Mouse (Mus musculus): Measurements from ENCODE around the gene Polh. TPM values are rescaled to one million over a fixed set of nuclear protein-coding genes. Genes with fewer than 3 reads are reported as not detected.

Gene Polh
- total RNA-seq, 1 experiment = 11.8 TPM

DNA sequence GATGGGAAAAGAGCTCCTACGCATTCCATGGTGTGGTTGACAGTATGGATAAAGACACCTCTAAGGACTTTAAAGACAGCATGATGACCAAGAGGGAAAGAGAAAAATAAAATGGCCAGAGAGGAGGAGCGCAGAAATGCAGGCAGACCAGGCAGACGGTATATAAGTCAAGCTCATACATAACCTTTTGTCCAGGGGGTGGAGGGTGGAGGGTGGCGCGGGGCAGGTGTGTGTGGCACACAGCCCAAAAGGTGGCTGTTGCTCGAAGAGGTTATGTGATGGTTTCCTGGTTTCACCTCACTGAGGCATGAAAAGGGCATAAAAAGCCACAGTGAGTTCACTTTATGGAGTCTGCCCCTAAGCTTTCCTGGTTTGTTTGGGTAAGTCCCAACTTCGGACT is 39.9 kb downstream of the Polh start:
- no peak for TF ChIP-seq ZC3H11A (IDR thresholded peaks at IDR 0.05; ENCODE audit: borderline replicate concordance, low read depth, low read length)
- no peak for TF ChIP-seq ZNF384 (IDR thresholded peaks at IDR 0.05; ENCODE audit: low read depth, low read length)
- no peak for TF ChIP-seq MAFK (IDR thresholded peaks at IDR 0.05; ENCODE audit: insufficient read depth, low read depth, low read length)
- no peak for TF ChIP-seq HCFC1 (IDR thresholded peaks at IDR 0.05; ENCODE audit: borderline replicate concordance, insufficient read depth, low read length)
- no peak for TF ChIP-seq CHD2 (IDR thresholded peaks at IDR 0.05; ENCODE audit: low read depth, low read length)
- H3K4me3 ChIP-seq (ENCODE audit: insufficient read depth in 1 of 2, low read depth in 1 of 2, low read length in 2 of 2, poor library complexity in 1 of 2, severe bottlenecking in 1 of 2) = no peak overlapping the region
- in situ Hi-C loops (cut with MboI; ENCODE audit: low sequenced_read_pairs in 2 of 2, unreplicated experiment in 2 of 2) = no loop called here
- peaks cover 12% of the 10 kb centered on the region; the same call in 1 of the 2 replicates for H3K36me3 ChIP-seq (ENCODE audit: control insufficient read depth, insufficient read depth, low read length, poor library complexity, severe bottlenecking)
- H3K27ac ChIP-seq (ENCODE audit: insufficient read depth, low read depth, low read length, poor library complexity, severe bottlenecking) = no peak overlapping the region
- DNase-seq (ENCODE audit: low read depth, low spot score) = no peak
- H3K9ac ChIP-seq (ENCODE audit: insufficient read depth, low read depth, low read length, poor library complexity, severe bottlenecking) = no peak overlapping the region
- peaks cover under 1 to 3% of the 10 kb centered on the region in 2 experiments; a peak in 1 of 4 replicates for H3K4me1 ChIP-seq (ENCODE audit: control insufficient read depth in 2 of 2, insufficient read depth in 2 of 2, low read length in 2 of 2, poor library complexity in 1 of 2)
- H3K9me3 ChIP-seq (ENCODE audit: control insufficient read depth, insufficient read depth, low read depth, low read length) = no peaks in the 10 kb centered on the region

DNA sequence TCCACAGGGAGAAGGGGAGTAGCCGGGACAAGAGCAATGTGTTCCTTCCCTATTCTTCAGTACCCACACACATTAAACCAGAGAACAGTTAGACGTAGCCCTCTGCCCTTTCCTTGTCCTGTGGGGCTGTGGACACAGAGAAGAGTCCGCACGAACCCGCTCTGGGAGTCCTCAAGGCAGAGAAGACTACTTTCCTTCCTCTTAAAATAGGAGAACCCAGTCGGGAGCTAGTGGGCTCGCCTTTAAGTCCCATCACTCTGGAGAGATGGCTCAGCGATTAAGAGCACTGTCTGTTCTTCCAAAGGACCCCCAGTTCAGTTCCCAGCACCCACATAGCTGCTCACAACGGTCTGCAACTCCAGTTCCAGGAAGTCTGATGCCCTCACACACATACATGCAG is 40.7 kb downstream of the Polh start:
- H3K9ac ChIP-seq (ENCODE audit: insufficient read depth, low read depth, low read length, poor library complexity, severe bottlenecking) = peak overlapping the region; percentile 86
- in situ Hi-C loops (cut with MboI; ENCODE audit: low sequenced_read_pairs in 2 of 2, unreplicated experiment in 2 of 2) = no loop called here
- H3K4me1 ChIP-seq (ENCODE audit: control insufficient read depth in 2 of 2, insufficient read depth in 2 of 2, low read length in 2 of 2, poor library complexity in 1 of 2) = peaks cover 0 to 7% of the 10 kb centered on the region in 2 experiments; a peak in 1 of 4 replicates
- no peak for DNase-seq (ENCODE audit: low read depth, low spot score)
- no peak for TF ChIP-seq MAFK (IDR thresholded peaks at IDR 0.05; ENCODE audit: insufficient read depth, low read depth, low read length)
- TF ChIP-seq ZNF384 (IDR thresholded peaks at IDR 0.05; ENCODE audit: low read depth, low read length) = no peak
- TF ChIP-seq ZC3H11A (IDR thresholded peaks at IDR 0.05; ENCODE audit: borderline replicate concordance, low read depth, low read length) = no peak
- TF ChIP-seq CHD2 (IDR thresholded peaks at IDR 0.05; ENCODE audit: low read depth, low read length) = no peak
- no peak for TF ChIP-seq HCFC1 (IDR thresholded peaks at IDR 0.05; ENCODE audit: borderline replicate concordance, insufficient read depth, low read length)
- no peak overlapping the region for H3K27ac ChIP-seq (ENCODE audit: insufficient read depth, low read depth, low read length, poor library complexity, severe bottlenecking)
- peak overlapping the region; percentile 76 to 83 for H3K4me3 ChIP-seq (ENCODE audit: insufficient read depth in 1 of 2, low read depth in 1 of 2, low read length in 2 of 2, poor library complexity in 1 of 2, severe bottlenecking in 1 of 2)
- H3K9me3 ChIP-seq (ENCODE audit: control insufficient read depth, insufficient read depth, low read depth, low read length) = no peaks in the 10 kb centered on the region
- peaks cover 12% of the 10 kb centered on the region; the same call in 1 of the 2 replicates for H3K36me3 ChIP-seq (ENCODE audit: control insufficient read depth, insufficient read depth, low read length, poor library complexity, severe bottlenecking)

DNA sequence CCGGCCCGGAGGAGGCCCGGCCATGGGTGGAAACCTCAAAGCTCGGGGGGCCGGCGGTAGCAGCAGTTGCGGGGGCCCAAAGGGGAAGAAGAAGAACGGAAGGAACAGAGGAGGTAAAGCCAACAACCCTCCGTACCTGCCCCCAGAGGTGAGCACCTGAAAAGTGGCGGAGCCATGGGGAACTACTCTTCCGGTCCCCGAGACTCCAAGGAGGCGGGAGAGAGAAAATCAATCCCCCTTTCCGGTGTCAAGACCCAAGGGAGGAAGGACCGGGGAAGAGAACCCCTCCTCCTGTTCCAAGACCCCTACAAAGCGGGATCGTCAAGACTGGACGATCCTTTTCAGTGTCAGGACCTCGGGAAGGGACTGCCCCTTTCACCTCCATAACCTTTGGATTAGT is 41.3 kb downstream of the Polh start:
- no peak for TF ChIP-seq ZNF384 (IDR thresholded peaks at IDR 0.05; ENCODE audit: low read depth, low read length)

DNA sequence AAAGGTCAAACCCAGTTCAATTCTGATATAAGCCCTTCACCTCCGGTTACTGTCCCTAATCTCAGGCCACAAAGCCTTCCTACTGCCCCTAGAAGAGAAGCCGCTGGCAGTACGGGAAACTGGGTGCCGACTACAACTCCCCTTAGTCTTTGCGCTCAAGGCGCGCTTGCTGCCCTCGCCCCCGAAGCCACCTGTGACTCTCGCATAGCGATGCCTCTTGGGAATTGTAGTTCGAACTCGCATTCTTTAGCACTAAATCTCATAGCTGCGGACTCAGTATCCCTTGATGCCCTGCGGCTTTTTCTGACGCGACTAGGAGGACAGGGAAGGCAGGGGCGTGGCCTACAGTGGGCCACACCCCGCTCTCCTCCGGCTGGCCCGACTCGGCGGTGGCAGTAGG is 41.8 kb downstream of the Polh start, which contains the start of gene Gtpbp2:
Gene Gtpbp2, plus strand, starts transcription at position 347 of the 400 bp plus-strand sequence.
- no peak for TF ChIP-seq ZC3H11A (IDR thresholded peaks at IDR 0.05; ENCODE audit: borderline replicate concordance, low read depth, low read length)
- TF ChIP-seq CHD2 (IDR thresholded peaks at IDR 0.05; ENCODE audit: low read depth, low read length) = peak; percentile 76; the same call in 1 of the 2 replicates
- no peak for TF ChIP-seq ZNF384 (IDR thresholded peaks at IDR 0.05; ENCODE audit: low read depth, low read length)
- TF ChIP-seq HCFC1 (IDR thresholded peaks at IDR 0.05; ENCODE audit: borderline replicate concordance, insufficient read depth, low read length) = peak; percentile 99
- no peak for TF ChIP-seq MAFK (IDR thresholded peaks at IDR 0.05; ENCODE audit: insufficient read depth, low read depth, low read length)
- peak; percentile 99 for DNase-seq (ENCODE audit: low read depth, low spot score)
- peak within 1 kb of the TSS; percentile 46 for H3K27ac ChIP-seq (ENCODE audit: insufficient read depth, low read depth, low read length, poor library complexity, severe bottlenecking)
- peaks cover 0 to 8% of the 10 kb centered on the region in 2 experiments; a peak in 1 of 4 replicates for H3K4me1 ChIP-seq (ENCODE audit: control insufficient read depth in 2 of 2, insufficient read depth in 2 of 2, low read length in 2 of 2, poor library complexity in 1 of 2)
- H3K9ac ChIP-seq (ENCODE audit: insufficient read depth, low read depth, low read length, poor library complexity, severe bottlenecking) = peak within 1 kb of the TSS; percentile 86
- in situ Hi-C loops (cut with MboI; ENCODE audit: low sequenced_read_pairs in 2 of 2, unreplicated experiment in 2 of 2) = no loop called here
- H3K36me3 ChIP-seq (ENCODE audit: control insufficient read depth, insufficient read depth, low read length, poor library complexity, severe bottlenecking) = peaks cover 3% of the 10 kb centered on the region; the same call in 1 of the 2 replicates
- H3K4me3 ChIP-seq (ENCODE audit: insufficient read depth in 1 of 2, low read depth in 1 of 2, low read length in 2 of 2, poor library complexity in 1 of 2, severe bottlenecking in 1 of 2) = peak within 1 kb of the TSS; percentile 76 to 83
- H3K9me3 ChIP-seq (ENCODE audit: control insufficient read depth, insufficient read depth, low read depth, low read length) = no peaks in the 10 kb centered on the region

More for the DNA sequence above, 41.3 kb downstream of the Polh start:
- no peaks in the 10 kb centered on the region for H3K9me3 ChIP-seq (ENCODE audit: control insufficient read depth, insufficient read depth, low read depth, low read length)
- peak overlapping the region; percentile 86 for H3K9ac ChIP-seq (ENCODE audit: insufficient read depth, low read depth, low read length, poor library complexity, severe bottlenecking)
- peaks cover 8% of the 10 kb centered on the region; the same call in 1 of the 2 replicates for H3K36me3 ChIP-seq (ENCODE audit: control insufficient read depth, insufficient read depth, low read length, poor library complexity, severe bottlenecking)
- H3K27ac ChIP-seq (ENCODE audit: insufficient read depth, low read depth, low read length, poor library complexity, severe bottlenecking) = peak overlapping the region; percentile 31; the same call in 1 of the 2 replicates
- peaks cover 0 to 8% of the 10 kb centered on the region in 2 experiments; a peak in 1 of 4 replicates for H3K4me1 ChIP-seq (ENCODE audit: control insufficient read depth in 2 of 2, insufficient read depth in 2 of 2, low read length in 2 of 2, poor library complexity in 1 of 2)
- no peak for DNase-seq (ENCODE audit: low read depth, low spot score)
- in situ Hi-C loops (cut with MboI; ENCODE audit: low sequenced_read_pairs in 2 of 2, unreplicated experiment in 2 of 2) = no loop called here
- peak overlapping the region; percentile 76 to 83 for H3K4me3 ChIP-seq (ENCODE audit: insufficient read depth in 1 of 2, low read depth in 1 of 2, low read length in 2 of 2, poor library complexity in 1 of 2, severe bottlenecking in 1 of 2)
